Mouse (Mus musculus) intestine, embryonic 15.5 days (tissue): ENCODE results near the gene Yif1b. TPM values are rescaled to one million over a fixed set of nuclear protein-coding genes. Genes with fewer than 3 reads are reported as not detected.

Experiments used
- ATAC-seq: fragments of 200-750 bp; cut with Nextera tagmentation; 2 replicates; pipeline ENCODE4 v1.8.0; 2017; ENCODE audit warnings: moderate TSS enrichment, moderate library complexity
- H3K27ac ChIP-seq: fragments of 300-500 bp; sonication (generic); 2 replicates; pipeline ENCODE4 v1.5.1; 2015; ENCODE audit warnings: mild to moderate bottlenecking, inconsistent platforms
- H3K27me3 ChIP-seq: fragments of 300-500 bp; sonication (generic); replicated peaks from 2 replicates; pipeline ENCODE4 v1.6.1; 2015; ENCODE audit warnings: inconsistent platforms
- H3K36me3 ChIP-seq: fragments of 300-500 bp; sonication (generic); 2 replicates; pipeline ENCODE4 v1.6.1; 2015; ENCODE audit warnings: inconsistent platforms
- H3K4me1 ChIP-seq: fragments of 300-500 bp; sonication (generic); replicated peaks from 2 replicates; pipeline ENCODE4 v1.6.1; 2015; ENCODE audit warnings: inconsistent platforms
- H3K4me2 ChIP-seq: fragments of 300-500 bp; sonication (generic); replicated peaks from 2 replicates; pipeline ENCODE4 v1.6.1; 2015; ENCODE audit warnings: mild to moderate bottlenecking, inconsistent platforms
- H3K4me3 ChIP-seq: fragments of 300-500 bp; sonication (generic); replicated peaks from 2 replicates; pipeline ENCODE4 v1.5.1; 2015; ENCODE audit warnings: inconsistent platforms
- H3K9ac ChIP-seq: fragments of 300-500 bp; sonication (generic); 2 replicates; pipeline ENCODE4 v1.6.1; 2015; ENCODE audit warnings: inconsistent platforms
- H3K9me3 ChIP-seq: fragments of 300-500 bp; sonication (generic); 2 replicates; pipeline ENCODE4 v1.6.1; 2016; ENCODE audit warnings: inconsistent platforms
- WGBS: fragments of 180-500 bp; shearing (Covaris S2); methylation state at CpG from one replicate; pipeline ENCODE4 v1.1.7; 2015; 5-methylcytosine and 5-hydroxymethylcytosine counted together
- polyA plus RNA-seq: library from polyadenylated mRNA; unstranded; fragments of >200 nt; fragmentation: Nextera tagmentation; extraction: Ambion mirVana; gene quantifications from 2 replicates; pipeline ENCODE4 v1.2.1, GENCODE M21; 2015

The Yif1b gene
- polyA plus RNA-seq, 1 experiment from 2014 or later: 77.7 TPM

DNA sequence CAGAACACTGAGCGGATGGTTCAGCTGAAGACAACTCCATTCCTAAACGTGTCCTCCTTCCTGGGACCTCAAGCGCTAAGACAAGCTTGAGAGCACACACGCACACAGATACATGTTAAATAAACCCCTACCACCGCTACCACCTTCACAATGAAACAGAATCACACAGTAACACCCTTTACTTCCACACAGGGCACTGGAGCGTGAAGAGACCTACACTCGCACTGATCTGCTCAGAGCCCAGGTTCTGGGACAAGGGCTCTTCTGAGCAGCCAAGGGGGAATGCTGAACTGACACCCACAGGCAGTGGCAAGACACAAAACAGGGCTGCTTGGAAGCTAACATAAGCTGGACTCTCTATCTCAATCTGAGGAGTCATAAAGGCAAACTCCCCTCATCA is 27.5 kb downstream of the Yif1b start:
- ATAC-seq: no peak
- Histone ChIP-seq H3K4me2 (no peak overlapping the region), H3K4me1 (peaks cover 8% of the 10 kb centered on the region), H3K9me3 (no peaks in the 10 kb centered on the region), H3K36me3 (0 out of 2 replicates have a peak, but pooled peaks cover 3% of the 10 kb centered on the region), H3K9ac (no peak overlapping the region), H3K4me3 (no peak overlapping the region), H3K27ac (peak overlapping the region; percentile 20; the same call in 1 of the 2 replicates), H3K27me3 (no peaks in the 10 kb centered on the region)
- WGBS: 69% methylated on average over 7 of the region's 7 CpGs

DNA sequence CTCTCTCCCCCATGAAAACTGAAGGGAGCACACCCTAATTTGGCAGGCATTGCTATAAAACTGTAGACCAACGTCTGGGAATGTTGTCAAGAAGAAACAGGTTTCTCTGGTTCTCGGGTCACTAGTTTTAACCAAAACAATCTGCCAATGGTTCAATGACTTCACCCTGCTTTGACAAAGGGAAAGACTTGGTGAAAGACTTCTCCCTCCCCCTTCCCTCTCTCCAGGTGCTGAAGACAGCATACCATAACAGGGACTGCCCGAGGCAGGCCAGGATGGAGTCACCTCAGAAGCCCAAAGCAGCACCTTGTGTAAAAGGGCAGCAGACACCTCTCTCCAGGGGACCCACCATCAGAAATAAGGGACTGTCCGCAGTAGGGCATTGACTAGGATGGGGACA is 28.8 kb downstream of the Yif1b start:
- Histone ChIP-seq H3K27me3 (no peaks in the 10 kb centered on the region), H3K9me3 (no peaks in the 10 kb centered on the region), H3K27ac (no peak overlapping the region), H3K4me1 (peaks cover 21% of the 10 kb centered on the region), H3K9ac (no peak overlapping the region), H3K36me3 (0 out of 2 replicates have a peak, but pooled peaks cover 3% of the 10 kb centered on the region), H3K4me3 (no peak overlapping the region), H3K4me2 (no peak overlapping the region)
- ATAC-seq: no peak
- WGBS: 57% methylated on average over 4 of the region's 4 CpGs

DNA sequence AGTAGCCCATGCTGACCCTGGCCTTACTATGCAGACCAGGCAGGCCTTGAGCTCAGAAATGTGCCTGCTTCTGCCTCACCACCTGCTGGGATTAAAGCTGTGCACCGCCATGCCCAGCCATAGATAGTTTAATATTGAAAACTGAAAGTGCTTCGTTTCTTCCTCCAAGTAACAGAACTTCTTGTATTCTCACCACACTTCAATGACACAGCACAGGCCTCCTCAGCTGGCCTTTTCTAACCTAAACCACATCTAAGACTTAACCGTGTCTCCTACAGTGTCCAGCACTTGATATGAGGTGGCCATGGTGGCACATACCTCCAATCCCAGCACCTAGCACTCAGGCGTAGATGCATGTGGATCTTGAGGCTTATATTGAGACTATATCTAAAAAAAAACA is 32.3 kb downstream of the Yif1b start:
- 85% methylated on average over 4 of the region's 4 CpGs for WGBS
- H3K4me2 ChIP-seq: no peak overlapping the region
- ATAC-seq: no peak
- no peak overlapping the region for H3K27ac ChIP-seq
- no peaks in the 10 kb centered on the region for H3K36me3 ChIP-seq
- no peak overlapping the region for H3K4me3 ChIP-seq
- peaks cover 33% of the 10 kb centered on the region for H3K4me1 ChIP-seq
- H3K9me3 ChIP-seq: no peaks in the 10 kb centered on the region
- H3K9ac ChIP-seq: no peak overlapping the region
- no peaks in the 10 kb centered on the region for H3K27me3 ChIP-seq

DNA sequence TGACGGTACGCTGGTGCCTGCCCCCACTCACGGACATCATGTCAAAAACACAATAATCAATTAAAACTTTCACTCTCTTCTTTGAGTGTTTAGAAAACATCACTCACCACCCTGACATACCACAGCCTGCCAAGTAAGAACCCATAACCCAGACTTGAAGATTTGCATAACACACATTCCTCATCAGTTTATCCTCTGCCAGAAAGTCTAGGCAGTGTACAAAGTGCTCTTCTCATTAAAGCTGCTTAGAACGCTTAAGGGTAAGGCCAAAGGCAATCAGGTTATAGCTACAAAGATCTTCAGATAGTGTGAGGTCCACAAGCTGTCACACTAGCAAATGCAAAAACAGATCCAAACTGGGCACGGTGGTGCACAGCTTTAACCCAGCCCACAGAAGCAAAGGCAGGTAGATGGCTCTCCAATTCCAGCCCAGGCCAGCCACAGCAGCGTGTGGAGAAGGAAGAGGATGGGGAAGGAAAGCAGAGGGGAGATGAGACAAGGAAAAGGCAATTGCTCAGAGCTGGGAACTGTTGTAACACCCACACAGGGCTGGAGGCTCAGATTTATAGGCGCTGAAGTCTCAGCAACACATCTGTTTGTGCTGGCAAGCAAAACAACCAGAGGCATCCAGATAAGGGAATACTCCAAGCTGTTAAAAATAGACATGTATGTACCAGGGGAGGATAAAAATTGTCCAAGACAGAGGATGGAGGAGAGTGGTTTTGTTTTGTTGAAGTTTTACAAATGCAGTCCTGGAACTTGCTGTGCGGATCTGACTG is 33.7 kb downstream of the Yif1b start:
- ATAC-seq: 0 out of 2 replicates have a peak, but pooled peaks have one; percentile 13
- peak overlapping the region; percentile 44; the same call in 1 of the 2 replicates for H3K27ac ChIP-seq
- 56% methylated on average over 8 of the region's 8 CpGs for WGBS
- no peaks in the 10 kb centered on the region for H3K9me3 ChIP-seq
- H3K9ac ChIP-seq: no peak overlapping the region
- no peaks in the 10 kb centered on the region for H3K36me3 ChIP-seq
- no peak overlapping the region for H3K4me3 ChIP-seq
- H3K4me1 ChIP-seq: peaks cover 25% of the 10 kb centered on the region
- 0 out of 2 replicates have a peak overlapping the region, but pooled peaks have one; percentile 6 for H3K4me2 ChIP-seq
- no peaks in the 10 kb centered on the region for H3K27me3 ChIP-seq

DNA sequence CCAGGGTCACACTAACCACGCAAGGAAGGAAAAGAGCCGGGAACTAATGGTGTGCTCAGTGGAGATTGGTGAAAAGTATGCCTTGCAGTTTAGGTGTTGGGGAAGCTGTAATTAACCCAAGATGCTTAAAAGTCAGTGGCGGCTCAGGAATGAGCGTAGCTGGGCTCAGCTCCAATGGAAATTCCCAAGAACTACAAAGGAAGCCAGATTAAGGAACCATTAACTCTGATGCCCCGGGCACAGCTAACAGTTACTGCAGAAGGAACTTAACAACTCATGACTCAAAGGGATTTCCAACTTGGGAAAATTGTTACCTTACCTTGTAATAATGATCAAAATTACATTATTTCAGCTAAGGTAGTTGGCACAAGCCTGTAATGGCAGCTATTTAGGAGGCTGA is 38.6 kb downstream of the Yif1b start:
- Histone ChIP-seq H3K27me3 (peaks cover 3% of the 10 kb centered on the region), H3K9me3 (no peaks in the 10 kb centered on the region), H3K27ac (no peak overlapping the region), H3K4me1 (peaks cover 19% of the 10 kb centered on the region), H3K4me2 (no peak overlapping the region), H3K4me3 (no peak overlapping the region), H3K36me3 (no peaks in the 10 kb centered on the region), H3K9ac (no peak overlapping the region)
- WGBS: 82% methylated on average over 5 of the region's 5 CpGs
- no peak for ATAC-seq

DNA sequence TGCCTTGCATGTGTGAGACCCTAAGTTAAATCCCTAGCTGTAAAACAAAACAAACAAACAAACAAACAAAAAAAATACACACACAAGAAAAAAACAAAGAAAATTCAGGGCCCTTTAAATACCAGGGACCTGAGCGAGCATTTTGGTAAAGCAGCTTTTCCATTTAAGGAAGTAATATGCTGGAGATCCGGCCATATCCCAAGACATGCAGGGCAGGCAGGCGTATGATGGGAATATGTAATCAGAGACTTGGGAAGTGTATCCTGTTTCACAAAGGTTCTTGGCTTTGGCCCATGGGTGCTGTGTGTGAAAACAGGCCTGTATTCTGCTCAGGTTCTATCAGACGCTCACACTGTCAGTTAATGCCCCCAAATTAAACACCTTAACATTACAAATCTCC is 39.4 kb downstream of the Yif1b start:
- H3K4me1 ChIP-seq: peaks cover 18% of the 10 kb centered on the region
- H3K9ac ChIP-seq: no peak overlapping the region
- no peaks in the 10 kb centered on the region for H3K36me3 ChIP-seq
- H3K27ac ChIP-seq: no peak overlapping the region
- H3K4me2 ChIP-seq: no peak overlapping the region; the same call in 1 of the 2 replicates
- H3K4me3 ChIP-seq: no peak overlapping the region
- no peak for ATAC-seq
- 70% methylated on average over 4 of the region's 4 CpGs for WGBS
- no peaks in the 10 kb centered on the region for H3K9me3 ChIP-seq
- peaks cover 5% of the 10 kb centered on the region for H3K27me3 ChIP-seq

DNA sequence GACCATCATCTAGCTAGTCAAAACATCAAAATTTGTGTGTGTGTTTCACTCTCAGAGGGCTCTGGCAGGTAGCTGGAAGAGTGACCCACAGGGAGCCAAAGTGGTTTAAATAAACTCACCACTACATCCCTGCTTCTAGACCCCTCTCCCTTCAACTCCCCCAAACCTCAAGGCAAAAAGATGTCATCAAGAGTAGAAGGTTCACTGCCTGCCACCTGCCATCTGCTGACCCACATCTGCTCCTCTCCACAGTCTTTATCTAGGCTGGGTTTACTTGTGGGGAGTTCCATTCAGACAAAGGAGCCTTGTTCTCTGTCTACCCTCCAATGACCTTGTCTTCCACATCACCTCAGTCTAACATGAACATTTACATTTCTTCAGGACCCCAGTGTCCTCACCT is 41.1 kb downstream of the Yif1b start:
- no peaks in the 10 kb centered on the region for H3K9me3 ChIP-seq
- peak overlapping the region; percentile 95 for H3K4me2 ChIP-seq
- no peak overlapping the region for H3K9ac ChIP-seq
- peaks cover 5% of the 10 kb centered on the region for H3K27me3 ChIP-seq
- H3K36me3 ChIP-seq: no peaks in the 10 kb centered on the region
- peaks cover 10% of the 10 kb centered on the region for H3K4me1 ChIP-seq
- no peak for ATAC-seq
- no peak overlapping the region for H3K27ac ChIP-seq
- H3K4me3 ChIP-seq: 0 out of 2 replicates have a peak overlapping the region, but pooled peaks have one; percentile 72

DNA sequence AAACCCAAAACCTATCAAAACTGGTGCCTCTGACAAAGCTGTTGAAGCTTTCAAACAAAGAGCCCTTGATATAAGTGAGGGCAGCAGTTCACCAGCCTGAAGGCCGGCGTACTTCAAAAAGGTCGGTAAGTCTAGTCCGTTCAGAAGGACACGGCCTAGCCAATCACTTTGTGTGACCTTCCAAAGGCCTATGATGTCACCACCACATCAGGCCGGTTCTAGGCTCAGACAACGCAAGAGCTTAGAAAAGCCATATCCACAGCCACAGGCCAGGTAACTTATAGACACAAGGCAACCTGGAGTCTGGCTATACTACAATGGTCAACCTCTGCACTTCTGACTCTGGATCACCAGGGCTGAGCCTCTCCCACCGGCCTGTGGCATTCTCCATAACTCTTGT is 41.8 kb downstream of the Yif1b start:
- H3K27ac ChIP-seq: peak overlapping the region; percentile 42; the same call in 1 of the 2 replicates
- H3K27me3 ChIP-seq: peaks cover 5% of the 10 kb centered on the region
- peak overlapping the region; percentile 82; the same call in 1 of the 2 replicates for H3K9ac ChIP-seq
- WGBS: 27% methylated on average over 8 of the region's 8 CpGs
- no peaks in the 10 kb centered on the region for H3K9me3 ChIP-seq
- H3K36me3 ChIP-seq: no peaks in the 10 kb centered on the region
- H3K4me3 ChIP-seq: peak overlapping the region; percentile 72
- peak; percentile 13; the same call in 1 of the 2 replicates for ATAC-seq
- H3K4me1 ChIP-seq: peaks cover 10% of the 10 kb centered on the region
- H3K4me2 ChIP-seq: peak overlapping the region; percentile 95

DNA sequence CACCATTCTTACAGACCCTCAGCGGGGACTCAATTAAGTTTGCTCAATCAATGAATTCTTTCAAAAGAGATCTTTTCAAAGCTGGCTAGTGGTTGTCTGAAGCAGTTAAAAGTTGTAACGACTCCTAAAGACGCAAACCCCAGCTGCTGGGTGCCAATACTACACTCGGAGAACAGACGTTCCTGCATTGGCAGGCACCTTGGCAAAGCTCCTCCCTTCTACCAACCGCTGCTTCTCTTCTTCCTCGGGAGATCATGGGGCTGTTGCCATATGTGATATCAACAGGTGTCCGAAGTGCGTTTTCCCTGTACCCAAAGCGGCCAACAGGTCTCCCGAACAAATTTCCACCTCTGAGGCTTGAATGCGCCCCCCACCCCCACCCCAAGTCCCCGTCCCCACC is 42.7 kb downstream of the Yif1b start:
- Histone ChIP-seq H3K4me2 (peak overlapping the region; percentile 95), H3K9me3 (no peaks in the 10 kb centered on the region), H3K27me3 (peaks cover 5% of the 10 kb centered on the region), H3K4me1 (peaks cover 10% of the 10 kb centered on the region), H3K36me3 (no peaks in the 10 kb centered on the region), H3K9ac (peak overlapping the region; percentile 82), H3K27ac (peak overlapping the region; percentile 91; the same call in 1 of the 2 replicates), H3K4me3 (peak overlapping the region; percentile 72)
- WGBS: 13% methylated on average over 13 of the region's 13 CpGs
- ATAC-seq: no peak

DNA sequence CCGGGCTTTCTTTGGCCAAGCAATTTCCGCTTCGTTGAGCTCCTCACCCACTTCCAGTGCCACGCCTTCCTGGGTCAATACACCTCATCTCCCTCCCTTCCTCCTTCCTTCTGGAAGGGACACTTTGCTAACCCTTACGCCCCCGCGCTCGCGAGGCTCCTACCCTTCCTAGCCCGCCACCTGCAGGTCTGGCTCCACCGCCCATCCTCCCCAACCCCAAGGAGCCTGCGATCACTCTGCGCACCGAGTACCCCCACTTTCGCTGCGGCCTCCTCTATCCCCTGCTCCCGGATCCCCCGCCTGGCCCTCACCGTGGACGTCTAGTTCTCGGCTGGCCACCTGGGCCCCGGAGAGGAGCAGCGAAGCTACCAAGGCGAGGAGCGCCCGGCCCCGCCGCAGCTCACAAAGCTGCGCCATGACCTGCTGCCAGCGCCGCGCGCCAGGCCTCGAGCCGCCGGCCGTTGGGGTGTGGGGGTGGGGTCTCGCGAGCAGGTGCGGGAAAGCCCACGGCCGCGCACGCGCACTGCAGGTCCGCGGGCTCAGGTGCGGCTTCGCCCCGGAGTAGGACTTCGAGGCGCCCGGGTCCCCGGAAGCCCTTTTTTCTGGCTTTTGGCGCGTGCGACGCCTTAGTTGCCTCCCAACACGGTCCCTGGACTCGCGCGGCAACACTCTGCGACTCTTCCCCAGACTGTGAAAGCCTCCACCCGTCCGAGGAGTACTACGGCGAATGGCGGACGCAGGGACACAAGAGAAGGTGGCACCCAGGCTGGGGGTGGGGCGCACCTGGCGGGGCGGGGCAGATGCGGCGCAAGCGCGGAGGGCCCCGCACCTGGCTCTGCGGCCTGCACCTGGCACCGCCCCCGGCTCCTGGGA is 43.3 kb downstream of the Yif1b start, which contains the start of gene Spint2:
Spint2 (minus strand) TSS at position 712 of the 873 bp plus-strand sequence.
- Histone ChIP-seq H3K4me2 (peak within 1 kb of the TSS; percentile 95), H3K4me1 (peaks cover 10% of the 10 kb centered on the region), H3K9me3 (no peaks in the 10 kb centered on the region), H3K27ac (peak within 1 kb of the TSS; percentile 91), H3K9ac (peak within 1 kb of the TSS; percentile 82), H3K36me3 (no peaks in the 10 kb centered on the region), H3K4me3 (peak within 1 kb of the TSS; percentile 72), H3K27me3 (peaks cover 5% of the 10 kb centered on the region)
- ATAC-seq: peak; percentile 93
- WGBS: under 1% methylated on average over 79 of the region's 80 CpGs

DNA sequence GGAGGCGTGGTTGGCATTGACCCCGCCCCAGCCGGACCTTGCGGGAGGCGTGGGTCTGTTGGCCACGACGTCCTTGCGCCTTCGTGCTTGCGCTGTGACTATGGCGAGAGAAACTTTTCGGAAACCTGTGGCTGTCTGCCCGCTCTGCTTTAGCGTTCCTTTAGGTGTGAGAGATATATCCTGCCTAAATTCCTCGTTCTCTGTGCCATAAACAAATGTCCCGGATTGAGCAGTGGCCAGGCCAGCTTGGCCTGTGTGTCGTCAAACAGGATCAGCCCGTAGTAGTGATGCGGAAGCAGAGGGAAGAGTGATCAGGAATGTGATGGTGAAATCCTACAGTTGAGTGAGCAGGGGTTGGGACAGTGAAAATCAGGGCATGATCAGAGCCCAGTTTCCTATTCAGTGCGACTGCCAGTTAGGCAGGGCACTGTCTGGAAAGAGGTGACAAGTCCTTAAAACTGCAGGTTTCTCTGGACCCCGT is 44.0 kb downstream of the Yif1b start:
- ATAC-seq: peak; percentile 71
- Histone ChIP-seq H3K4me1 (peaks cover 10% of the 10 kb centered on the region; the same call in 1 of the 2 replicates), H3K4me2 (peak overlapping the region; percentile 95), H3K4me3 (peak overlapping the region; percentile 72), H3K9me3 (no peaks in the 10 kb centered on the region), H3K27me3 (peaks cover 5% of the 10 kb centered on the region), H3K36me3 (no peaks in the 10 kb centered on the region), H3K27ac (0 out of 2 replicates have a peak overlapping the region, but pooled peaks have one; percentile 6), H3K9ac (peak overlapping the region; percentile 82)
- WGBS: 8% methylated on average over 21 of the region's 21 CpGs

DNA sequence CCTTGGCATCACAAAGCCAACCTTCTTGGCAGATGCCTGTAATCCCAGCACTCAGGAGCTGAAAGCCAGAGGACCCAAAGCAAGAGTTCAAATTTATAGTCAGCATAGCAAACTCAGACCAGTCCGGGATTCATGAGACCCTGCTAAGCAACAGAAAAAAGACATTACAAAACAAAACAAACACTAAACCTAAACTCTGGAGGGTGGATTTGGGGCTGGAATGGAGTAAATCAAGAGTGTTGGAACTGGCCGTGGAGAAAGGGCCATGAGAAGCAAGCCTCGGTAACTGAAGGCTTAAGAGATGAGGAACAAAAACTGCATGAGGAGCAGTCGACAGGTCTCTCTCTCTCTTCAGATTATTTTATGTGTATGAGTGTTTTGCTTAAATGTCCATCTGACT is 45.7 kb downstream of the Yif1b start:
- peaks cover 10% of the 10 kb centered on the region; the same call in 1 of the 2 replicates for H3K4me1 ChIP-seq
- H3K9me3 ChIP-seq: no peaks in the 10 kb centered on the region
- H3K27me3 ChIP-seq: peaks cover 5% of the 10 kb centered on the region
- H3K36me3 ChIP-seq: no peaks in the 10 kb centered on the region
- WGBS: 85% methylated on average over 4 of the region's 4 CpGs
- no peak for ATAC-seq
- H3K4me2 ChIP-seq: no peak overlapping the region
- no peak overlapping the region for H3K4me3 ChIP-seq
- no peak overlapping the region for H3K9ac ChIP-seq
- no peak overlapping the region for H3K27ac ChIP-seq
